In the genomic region with DNA sequence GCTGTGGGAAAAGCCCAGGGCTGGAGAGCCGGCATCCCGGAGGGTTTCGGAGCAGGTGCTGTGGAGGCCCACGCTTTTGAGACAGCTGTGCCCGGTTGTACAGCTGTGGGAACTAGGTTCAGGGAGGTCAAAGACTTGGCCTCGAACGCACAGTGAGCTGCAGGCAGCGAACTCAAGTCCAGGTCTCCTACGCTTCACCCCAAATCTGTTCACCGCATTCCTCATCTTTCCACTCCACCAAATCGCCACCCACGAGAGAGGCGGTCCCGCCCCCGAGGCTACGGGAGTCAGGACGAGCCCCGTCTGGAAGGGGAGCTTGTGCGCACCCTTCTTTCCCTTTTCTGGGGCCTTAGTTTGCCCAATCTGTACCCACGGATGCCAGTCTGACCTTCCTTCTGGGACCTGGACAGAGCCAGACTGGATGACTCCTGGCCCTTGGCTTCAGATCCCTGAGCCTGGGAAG, we compare ENCODE assay signal across 8 mouse cellular contexts. TPM values are rescaled to one million over a fixed set of nuclear protein-coding genes. Genes with fewer than 3 reads are reported as not detected.
DNase-seq lines count a peak whose midpoint lies in the region; ATAC-seq and TF ChIP-seq lines count a peak whose summit lies in the region.

No protein-coding gene starts in this region.

- peaks cover 71% of the 10 kb centered on the region for H3K79me2 ChIP-seq in C2C12 (ENCODE audit: control insufficient read depth, insufficient read depth)

- H3K4me3 ChIP-seq in heart, embryonic 11.5 days (ENCODE audit: low read depth, low read length): peak overlapping the region; percentile 85
- H3K4me3 ChIP-seq in C2C12 (ENCODE audit: insufficient read depth, poor library complexity, severe bottlenecking): peak overlapping the region; percentile 93
- H3K4me3 ChIP-seq in bone marrow, adult 2 months (replicated peaks; ENCODE audit: control insufficient read depth, low read depth, low read length): peak overlapping the region; percentile 99
- H3K4me3 ChIP-seq in limb, embryonic 10.5 days: peak overlapping the region; percentile 79

- TF ChIP-seq POLR2A in bone marrow, adult 2 months (IDR thresholded peaks at IDR 0.05; ENCODE audit: borderline replicate concordance, control insufficient read depth, low read depth, low read length): no peak

- no peak for TF ChIP-seq CTCF in C2C12 (IDR thresholded peaks at IDR 0.05; ENCODE audit: control insufficient read depth, insufficient read depth, insufficient read length)
- no peak for TF ChIP-seq CTCF in bone marrow, adult 2 months (IDR thresholded peaks at IDR 0.05; ENCODE audit: control insufficient read depth, insufficient read depth, low read length)

- H3K27ac ChIP-seq in heart, embryonic 11.5 days (ENCODE audit: low read depth, low read length): peak overlapping the region; percentile 91
- peak overlapping the region; percentile 84 for H3K27ac ChIP-seq in bone marrow, adult 2 months (ENCODE audit: control insufficient read depth, insufficient read depth, low read depth, low read length, poor library complexity)
- peak overlapping the region; percentile 87 for H3K27ac ChIP-seq in limb, embryonic 10.5 days

- peak overlapping the region; percentile 75 for H3ac ChIP-seq in C2C12 (ENCODE audit: control insufficient read depth, insufficient read length, low read depth)

- no peak for DNase-seq in heart, postnatal 25 days (ENCODE audit: low spot score)
- DNase-seq in forelimb bud, embryonic 11.5 days (ENCODE audit: low read depth, low spot score): peak; percentile 27
- no peak for DNase-seq in limb, embryonic 10.5 days (ENCODE audit: low spot score)
- peak; percentile 48 for DNase-seq in mesoderm, embryonic 11.5 days (ENCODE audit: low read depth, low spot score)
- no peak for DNase-seq in layer of hippocampus, postnatal 14 days (ENCODE audit: low spot score in 2 of 2)

- ATAC-seq in heart, embryonic 11.5 days (replicated peaks; ENCODE audit: insufficient number of reproducible peaks, low FRiP score, low TSS enrichment): peak; percentile 53; the same call in 1 of the 2 replicates

- H3K79me3 ChIP-seq in C2C12 (ENCODE audit: low read depth): peaks cover 53% of the 10 kb centered on the region

- under 1% methylated on average over 20 of the region's 20 CpGs for WGBS in heart, embryonic 11.5 days (ENCODE audit: insufficient replicate concordance)
- under 1% methylated on average over 20 of the region's 20 CpGs for WGBS in bone marrow, adult 2 months
- under 1% methylated on average over 20 of the region's 20 CpGs for WGBS in limb, embryonic 10.5 days

- H3K4me2 ChIP-seq in heart, embryonic 11.5 days: peak overlapping the region; percentile 67

- no peaks in the 10 kb centered on the region for H3K9me3 ChIP-seq in heart, embryonic 11.5 days (replicated peaks; ENCODE audit: control insufficient read depth, low read length)
- no peaks in the 10 kb centered on the region for H3K9me3 ChIP-seq in limb, embryonic 10.5 days (replicated peaks)

- H3K36me3 ChIP-seq in heart, embryonic 11.5 days (ENCODE audit: control insufficient read depth, insufficient read depth, low read length): no peaks in the 10 kb centered on the region; the same call in 1 of the 2 replicates
- H3K36me3 ChIP-seq in C2C12 (ENCODE audit: control insufficient read depth, insufficient read depth): peaks cover 3% of the 10 kb centered on the region
- H3K36me3 ChIP-seq in limb, embryonic 10.5 days: peaks cover 24% of the 10 kb centered on the region

- peak overlapping the region; percentile 87 for H3K9ac ChIP-seq in heart, embryonic 11.5 days (ENCODE audit: low read depth, low read length)

- peaks cover 12% of the 10 kb centered on the region; the same call in 1 of the 2 replicates for H3K4me1 ChIP-seq in heart, embryonic 11.5 days (ENCODE audit: control insufficient read depth, insufficient read depth, low read length)
- H3K4me1 ChIP-seq in bone marrow, adult 2 months (ENCODE audit: control insufficient read depth, insufficient read depth, low read length): no peaks in the 10 kb centered on the region; the same call in 1 of the 2 replicates
- peaks cover 21% of the 10 kb centered on the region for H3K4me1 ChIP-seq in limb, embryonic 10.5 days

- intact Hi-C loops in heart, postnatal 25 days (cut with DNase I): loop anchor here (1.0 to 5.0 kb wide), 2 partner anchors 44 to 64 kb away; a partner anchor contains a TSS

- no peaks in the 10 kb centered on the region for H3K27me3 ChIP-seq in heart, embryonic 11.5 days (ENCODE audit: control insufficient read depth, insufficient read depth, low read length)
- no peaks in the 10 kb centered on the region for H3K27me3 ChIP-seq in C2C12 (ENCODE audit: control insufficient read depth, insufficient read depth, insufficient read length)
- H3K27me3 ChIP-seq in limb, embryonic 10.5 days (ENCODE audit: low read depth, poor library complexity, severe bottlenecking): no peaks in the 10 kb centered on the region

TF ChIP-seq in C2C12, 6 proteins besides CTCF, POLR2A, EP300 and RAD21:
- TF ChIP-seq CEBPB (IDR thresholded peaks at IDR 0.05; ENCODE audit: low read depth) (no peak), MYOG (IDR thresholded peaks at IDR 0.05; ENCODE audit: control insufficient read depth, extremely low read depth, insufficient read length) (no peak), USF1 (IDR thresholded peaks at IDR 0.05; ENCODE audit: low read depth) (no peak), FOSL1 (IDR thresholded peaks at IDR 0.05; ENCODE audit: insufficient read depth, low read length, poor library complexity, severe bottlenecking) (no peak), MYOD1 (IDR thresholded peaks at IDR 0.05; ENCODE audit: control insufficient read depth, insufficient read length, low read depth) (no peak), MAX (IDR thresholded peaks at IDR 0.05) (no peak)
TF ChIP-seq in C2C12: peak in this region for 0.

RNA-seq across cellular contexts. Expression of a gene that starts 0.4 kb away (rescaled TPM):
- polyA plus RNA-seq in heart, embryonic 11.5 days (2014; fragmentation: Nextera tagmentation; extraction: Ambion mirVana): 27.5 and 31.4 TPM in 2 replicates
- total RNA-seq in heart, postnatal 25 days (2021): 10 to 100 TPM; 19.5 to 20.2 TPM
- 18.9 TPM for polyA plus RNA-seq in C2C12 (2012; fragmentation: generic; extraction: Trizol)
- polyA plus RNA-seq in bone marrow, adult 2 months (2011; ENCODE audit: insufficient read depth, insufficient read length, low replicate concordance, missing spikeins): 5.9 and 9.2 TPM in 2 replicates
- 37.7 and 47.1 TPM in 2 replicates for polyA plus RNA-seq in limb, embryonic 10.5 days (2016; fragmentation: Nextera tagmentation; extraction: Ambion mirVana)
- 10 to 100 TPM; 22.9 to 24.9 TPM for total RNA-seq in layer of hippocampus, postnatal 14 days (2021)

RNA-seq across cellular contexts. Expression of a gene that starts 36.4 kb away (rescaled TPM):
- polyA plus RNA-seq in heart, embryonic 11.5 days (2014; fragmentation: Nextera tagmentation; extraction: Ambion mirVana): 0.26 and 0.39 TPM in 2 replicates
- total RNA-seq in heart, postnatal 25 days (2021): not detected
- 0.21 TPM for polyA plus RNA-seq in C2C12 (2012; fragmentation: generic; extraction: Trizol)
- 0.38 TPM in 1 of 2 replicates, not detected in the other for polyA plus RNA-seq in bone marrow, adult 2 months (2011; ENCODE audit: insufficient read depth, insufficient read length, low replicate concordance, missing spikeins)
- 1.2 and 1.5 TPM in 2 replicates for polyA plus RNA-seq in limb, embryonic 10.5 days (2016; fragmentation: Nextera tagmentation; extraction: Ambion mirVana)
- total RNA-seq in layer of hippocampus, postnatal 14 days (2021): 10 to 100 TPM in 1 of 2 experiments, 1 to 10 TPM in 1; 7.1 to 13.0 TPM

RNA-seq across cellular contexts. Expression of a gene that starts 42.7 kb away (rescaled TPM):
- polyA plus RNA-seq in heart, embryonic 11.5 days (2014; fragmentation: Nextera tagmentation; extraction: Ambion mirVana): 61.8 and 72.3 TPM in 2 replicates
- total RNA-seq in heart, postnatal 25 days (2021): 10 to 100 TPM; 17.2 to 18.5 TPM
- polyA plus RNA-seq in C2C12 (2012; fragmentation: generic; extraction: Trizol): 21.6 TPM
- polyA plus RNA-seq in bone marrow, adult 2 months (2011; ENCODE audit: insufficient read depth, insufficient read length, low replicate concordance, missing spikeins): 23.9 and 60.1 TPM in 2 replicates
- polyA plus RNA-seq in limb, embryonic 10.5 days (2016; fragmentation: Nextera tagmentation; extraction: Ambion mirVana): 45.2 and 54.6 TPM in 2 replicates
- total RNA-seq in layer of hippocampus, postnatal 14 days (2021): 100 to 1,000 TPM in 1 of 2 experiments, 10 to 100 TPM in 1; 98.7 to 113 TPM

RNA-seq across cellular contexts. Expression of a gene that starts 52.9 kb away (rescaled TPM):
- 6.5 and 7.0 TPM in 2 replicates for polyA plus RNA-seq in heart, embryonic 11.5 days (2014; fragmentation: Nextera tagmentation; extraction: Ambion mirVana)
- 10 to 100 TPM; 29.4 to 30.6 TPM for total RNA-seq in heart, postnatal 25 days (2021)
- 0.09 TPM for polyA plus RNA-seq in C2C12 (2012; fragmentation: generic; extraction: Trizol)
- 1.2 and 3.3 TPM in 2 replicates for polyA plus RNA-seq in bone marrow, adult 2 months (2011; ENCODE audit: insufficient read depth, insufficient read length, low replicate concordance, missing spikeins)
- 0.06 and 0.09 TPM in 2 replicates for polyA plus RNA-seq in limb, embryonic 10.5 days (2016; fragmentation: Nextera tagmentation; extraction: Ambion mirVana)
- total RNA-seq in layer of hippocampus, postnatal 14 days (2021): 10 to 100 TPM; 66.1 to 72.1 TPM

Comparison
In these comparisons a context has a peak if more than half of its experiments do, and no peak if none do; other contexts are left out.
1. DNase-seq: peak in forelimb bud, embryonic 11.5 days (single experiment) and mesoderm, embryonic 11.5 days (single experiment); none in heart, postnatal 25 days (single experiment), limb, embryonic 10.5 days (single experiment) and layer of hippocampus, postnatal 14 days (0 of 2).
2. Peak in every context shown above with its lines, with median percentiles within 50 percentile points of each other: H3K27ac ChIP-seq and H3K4me3 ChIP-seq.